Mouse (Mus musculus) embryonic facial prominence, embryonic 10.5 days (tissue): Measurements from ENCODE around the gene Farp1. TPM values are rescaled to one million over a fixed set of nuclear protein-coding genes. Genes with fewer than 3 reads are reported as not detected.

Experiments used
- DNase-seq: peaks from one replicate; pipeline ENCODE4 v3.0.0-alpha.2; 2017; ENCODE audit warnings: low spot score
- H3K27ac ChIP-seq: fragments of 300-500 bp; sonication (generic); replicated peaks from 2 replicates; pipeline ENCODE4 v1.5.1; 2016; ENCODE audit warnings: mild to moderate bottlenecking
- H3K27me3 ChIP-seq: fragments of 300-500 bp; sonication (generic); replicated peaks from 2 replicates; pipeline ENCODE4 v1.6.1; 2016; ENCODE audit warnings: low read depth, mild to moderate bottlenecking; ENCODE audit not compliant: poor library complexity, severe bottlenecking
- H3K36me3 ChIP-seq: fragments of 300-500 bp; sonication (generic); replicated peaks from 2 replicates; pipeline ENCODE4 v1.6.1; 2016; ENCODE audit warnings: mild to moderate bottlenecking, moderate library complexity
- H3K4me1 ChIP-seq: fragments of 300-500 bp; sonication (generic); 2 replicates; pipeline ENCODE4 v1.6.1; 2016
- H3K4me3 ChIP-seq: fragments of 300-500 bp; sonication (generic); 2 replicates; pipeline ENCODE4 v1.5.1; 2016; ENCODE audit warnings: mild to moderate bottlenecking, moderate library complexity
- H3K9me3 ChIP-seq: fragments of 300-500 bp; sonication (generic); 2 replicates; pipeline ENCODE4 v1.6.1; 2016; ENCODE audit warnings: mild to moderate bottlenecking
- WGBS: fragments of 180-500 bp; shearing (Covaris S2); methylation state at CpG from one replicate; pipeline ENCODE4 v1.1.7; 2016; 5-methylcytosine and 5-hydroxymethylcytosine counted together
- polyA plus RNA-seq: library from polyadenylated mRNA; unstranded; fragments of >200 nt; fragmentation: Nextera tagmentation; extraction: Ambion mirVana; gene quantifications from 2 replicates; pipeline ENCODE4 v1.2.1, GENCODE M21; 2016

Gene Farp1
- polyA plus RNA-seq, 1 experiment from 2014 or later, result 41.7 TPM

DNA sequence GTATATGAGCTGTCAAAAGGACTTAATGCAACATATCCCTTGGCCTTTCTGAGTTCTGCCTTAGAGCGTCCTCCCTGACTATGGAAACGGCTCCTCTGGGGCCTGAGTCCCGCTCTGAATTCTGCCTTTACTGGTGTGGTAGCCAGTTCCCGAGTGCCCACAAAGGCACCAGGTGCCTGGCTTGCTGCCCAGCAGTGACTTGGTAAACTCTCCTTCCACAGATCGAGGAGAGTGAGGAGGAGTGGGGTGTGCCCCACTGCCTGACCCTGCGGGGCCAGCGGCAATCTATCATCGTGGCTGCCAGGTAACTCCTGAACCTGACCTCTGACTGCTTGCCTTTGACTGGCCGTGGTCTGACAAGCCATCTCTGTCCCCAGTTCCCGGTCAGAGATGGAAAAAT lies 241.0 kb downstream of the Farp1 start:
- no peak for DNase-seq
- 91% methylated on average over 10 of the region's 10 CpGs for WGBS
- Histone ChIP-seq H3K9me3 (no peaks in the 10 kb centered on the region), H3K36me3 (peaks cover 100% of the 10 kb centered on the region), H3K4me1 (no peaks in the 10 kb centered on the region), H3K4me3 (no peak overlapping the region), H3K27ac (no peak overlapping the region), H3K27me3 (no peaks in the 10 kb centered on the region)

- Histone ChIP-seq H3K4me3 (no peak overlapping the region), H3K27ac (no peak overlapping the region), H3K9me3 (no peaks in the 10 kb centered on the region), H3K27me3 (no peaks in the 10 kb centered on the region), H3K36me3 (peaks cover 100% of the 10 kb centered on the region), H3K4me1 (no peaks in the 10 kb centered on the region)
- 29% methylated on average over 6 of the region's 6 CpGs for WGBS
- DNase-seq, result peak; percentile 84
Observed at GRCm38 (mm10) chr14:121279106-121279505, 244.1 kb downstream of the Farp1 start.

GRCm38 (mm10) chr14:121280601-121281335 lies 245.8 kb downstream of the Farp1 start:
- Histone ChIP-seq H3K9me3 (no peaks in the 10 kb centered on the region), H3K27ac (no peak overlapping the region), H3K4me1 (no peaks in the 10 kb centered on the region), H3K36me3 (peaks cover 100% of the 10 kb centered on the region), H3K4me3 (no peak overlapping the region), H3K27me3 (no peaks in the 10 kb centered on the region)
- no peak for DNase-seq
- WGBS, result 87% methylated on average over 16 of the region's 16 CpGs

- no peaks in the 10 kb centered on the region for H3K9me3 ChIP-seq
- no peaks in the 10 kb centered on the region for H3K27me3 ChIP-seq
- peaks cover 100% of the 10 kb centered on the region for H3K36me3 ChIP-seq
- no peak for DNase-seq
- H3K4me1 ChIP-seq, result no peaks in the 10 kb centered on the region
- H3K27ac ChIP-seq, result no peak overlapping the region
- no peak overlapping the region for H3K4me3 ChIP-seq
Observed at GRCm38 (mm10) chr14:121281336-121281710, 246.3 kb downstream of the Farp1 start.

- Histone ChIP-seq H3K4me1 (no peaks in the 10 kb centered on the region), H3K27ac (no peak overlapping the region), H3K9me3 (no peaks in the 10 kb centered on the region), H3K36me3 (peaks cover 93% of the 10 kb centered on the region), H3K4me3 (no peak overlapping the region), H3K27me3 (no peaks in the 10 kb centered on the region)
- WGBS, result 94% methylated on average over 14 of the region's 14 CpGs
- no peak for DNase-seq
Observed at GRCm38 (mm10) chr14:121285379-121286120, 250.6 kb downstream of the Farp1 start.

DNA sequence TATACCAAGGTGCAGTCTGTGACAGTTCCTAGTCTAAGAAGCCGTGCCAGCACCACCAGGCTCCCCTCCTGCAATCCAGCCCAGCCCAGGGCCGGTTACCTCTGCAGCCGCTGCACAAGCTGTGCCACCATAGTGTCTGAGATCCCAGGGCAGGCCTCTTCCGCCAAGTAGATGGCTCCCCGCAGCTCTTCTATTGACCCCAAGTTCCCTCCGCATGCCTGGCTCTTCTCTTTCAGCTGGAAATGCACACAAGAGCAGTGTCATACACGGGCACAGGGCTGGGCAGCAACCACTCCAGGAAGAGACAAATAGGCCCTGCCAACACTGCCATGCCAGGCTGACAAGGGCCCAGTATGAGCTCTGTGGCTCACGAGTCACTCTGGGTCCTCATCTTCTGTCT lies 256.9 kb downstream of the Farp1 start:
- Histone ChIP-seq H3K4me3 (no peak overlapping the region), H3K27me3 (no peaks in the 10 kb centered on the region), H3K27ac (no peak overlapping the region), H3K4me1 (no peaks in the 10 kb centered on the region), H3K36me3 (peaks cover 91% of the 10 kb centered on the region), H3K9me3 (no peaks in the 10 kb centered on the region)
- WGBS, result 86% methylated on average over 8 of the region's 8 CpGs
- no peak for DNase-seq

DNA sequence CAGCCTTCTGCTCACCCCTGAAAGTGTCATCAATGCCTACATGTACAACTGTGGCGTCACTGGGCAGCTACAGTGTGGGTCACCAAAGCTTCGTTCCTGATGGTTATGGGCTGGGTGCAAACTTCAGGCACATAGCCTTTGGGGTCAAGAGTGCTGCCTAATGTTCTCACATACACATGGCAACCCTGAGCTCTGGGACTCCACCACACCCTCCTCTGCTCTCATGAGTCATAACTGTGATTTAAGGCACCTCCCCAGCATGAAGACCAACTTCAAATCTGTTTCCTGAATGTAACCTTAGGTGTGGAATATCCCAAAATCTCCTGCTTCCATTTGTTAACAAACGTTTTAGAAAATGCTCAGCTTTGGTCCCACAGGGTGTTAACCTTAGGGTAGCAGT lies 257.4 kb downstream of the Farp1 start:
- no peak for DNase-seq
- H3K9me3 ChIP-seq, result no peaks in the 10 kb centered on the region
- peaks cover 91% of the 10 kb centered on the region for H3K36me3 ChIP-seq
- H3K27me3 ChIP-seq, result no peaks in the 10 kb centered on the region
- H3K27ac ChIP-seq, result no peak overlapping the region
- H3K4me3 ChIP-seq, result no peak overlapping the region
- H3K4me1 ChIP-seq, result no peaks in the 10 kb centered on the region
- 88% methylated on average over 3 of the region's 3 CpGs for WGBS

DNA sequence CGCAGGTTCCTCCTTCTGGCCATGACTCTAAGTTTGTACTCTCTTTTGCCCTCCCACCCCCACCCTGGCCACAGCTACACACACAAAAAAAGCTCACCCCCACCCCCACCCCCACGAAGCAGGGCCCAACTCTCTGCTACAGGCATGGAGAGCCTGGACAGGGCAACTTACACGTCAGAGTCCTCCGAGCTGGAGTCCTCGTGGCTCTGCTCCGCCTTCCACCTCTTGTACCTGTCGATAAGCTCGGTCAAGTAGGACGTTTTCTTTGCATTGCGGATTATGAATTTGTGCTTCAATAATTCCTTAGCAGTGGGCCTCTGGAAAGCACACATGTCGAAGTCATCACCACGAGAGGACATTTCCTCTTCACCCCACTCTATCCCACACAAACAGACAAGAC lies 259.5 kb downstream of the Farp1 start:
- 92% methylated on average over 12 of the region's 12 CpGs for WGBS
- Histone ChIP-seq H3K4me1 (no peaks in the 10 kb centered on the region), H3K36me3 (peaks cover 92% of the 10 kb centered on the region)

GRCm38 (mm10) chr14:121297103-121297502 lies 262.1 kb downstream of the Farp1 start:
- H3K4me3 ChIP-seq, result no peak overlapping the region
- H3K27ac ChIP-seq, result no peak overlapping the region
- no peaks in the 10 kb centered on the region for H3K9me3 ChIP-seq
- peaks cover 92% of the 10 kb centered on the region for H3K36me3 ChIP-seq
- DNase-seq, result no peak
- no peaks in the 10 kb centered on the region for H3K27me3 ChIP-seq
- no peaks in the 10 kb centered on the region for H3K4me1 ChIP-seq
- WGBS, result 96% methylated on average over 6 of the region's 6 CpGs

More for the DNA sequence above, 259.5 kb downstream of the Farp1 start:
- H3K27me3 ChIP-seq, result no peaks in the 10 kb centered on the region
- H3K4me3 ChIP-seq, result no peak overlapping the region
- DNase-seq, result no peak
- no peaks in the 10 kb centered on the region for H3K9me3 ChIP-seq
- no peak overlapping the region for H3K27ac ChIP-seq

GRCm38 (mm10) chr14:121298537-121298936 lies 263.5 kb downstream of the Farp1 start:
- H3K4me3 ChIP-seq, result no peak overlapping the region
- no peak for DNase-seq
- H3K27ac ChIP-seq, result no peak overlapping the region
- H3K4me1 ChIP-seq, result no peaks in the 10 kb centered on the region
- 93% methylated on average over 5 of the region's 5 CpGs for WGBS
- peaks cover 82% of the 10 kb centered on the region for H3K36me3 ChIP-seq
- H3K9me3 ChIP-seq, result no peaks in the 10 kb centered on the region
- no peaks in the 10 kb centered on the region for H3K27me3 ChIP-seq

DNA sequence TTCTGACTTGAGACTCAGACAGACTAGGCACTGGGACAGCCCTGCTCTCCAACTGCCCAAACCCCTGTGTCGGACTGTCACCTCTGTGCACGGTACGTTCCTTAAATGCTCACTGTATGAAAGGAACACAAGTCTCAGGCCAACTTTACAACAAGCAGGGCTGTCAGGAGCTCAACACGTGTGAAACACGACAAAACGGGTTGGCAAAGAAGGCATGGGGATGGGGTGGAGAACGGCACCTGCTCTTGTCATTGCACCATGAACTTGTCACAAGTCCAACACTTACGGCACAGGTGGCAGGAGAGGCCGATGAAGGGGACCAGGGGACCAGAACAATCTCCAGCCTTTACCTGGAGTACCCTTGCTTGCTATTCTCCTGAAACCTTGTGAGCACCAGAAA lies 264.1 kb downstream of the Farp1 start:
- Histone ChIP-seq H3K9me3 (no peaks in the 10 kb centered on the region), H3K27me3 (no peaks in the 10 kb centered on the region), H3K4me3 (no peak overlapping the region), H3K36me3 (peaks cover 76% of the 10 kb centered on the region), H3K4me1 (no peaks in the 10 kb centered on the region), H3K27ac (no peak overlapping the region)
- no peak for DNase-seq
- 92% methylated on average over 9 of the region's 9 CpGs for WGBS

- Histone ChIP-seq H3K4me1 (peaks cover 12% of the 10 kb centered on the region), H3K9me3 (no peaks in the 10 kb centered on the region), H3K27me3 (no peaks in the 10 kb centered on the region), H3K27ac (no peak overlapping the region), H3K4me3 (no peak overlapping the region), H3K36me3 (peaks cover 40% of the 10 kb centered on the region)
- 63% methylated on average over 7 of the region's 7 CpGs for WGBS
- peak; percentile 19 for DNase-seq
Observed at GRCm38 (mm10) chr14:121304523-121304922, 269.5 kb downstream of the Farp1 start.
